Mouse (Mus musculus): ENCODE results near the gene Fam76a.

Fam76a gene

DNA sequence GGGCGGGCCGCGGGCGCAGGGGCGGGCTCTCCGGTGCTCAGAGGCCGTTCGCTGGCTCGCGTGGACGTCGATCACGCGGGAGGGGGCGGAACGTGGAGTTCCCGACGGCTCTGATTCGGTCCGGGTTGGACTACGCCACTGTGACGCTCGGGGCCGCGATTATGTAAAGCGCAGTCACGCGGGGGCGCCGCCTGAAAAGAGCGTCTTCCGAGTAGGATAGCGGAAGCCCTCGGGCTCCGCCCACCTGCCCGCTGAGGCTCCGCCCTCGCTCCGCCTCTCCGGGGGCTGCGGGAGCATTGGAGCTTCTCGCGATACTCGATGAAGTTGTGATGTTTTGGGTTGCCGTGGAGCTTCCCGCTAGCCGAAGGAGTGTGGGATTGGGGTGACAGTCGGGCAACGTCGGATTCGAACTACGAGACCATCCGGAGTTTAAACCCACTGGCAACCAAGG, at the start of gene Fam76a:
Fam76a (minus strand) TSS at position 1 of the 451 bp plus-strand sequence.
- peak; percentile 99 for DNase-seq (ENCODE audit: low spot score)

DNA sequence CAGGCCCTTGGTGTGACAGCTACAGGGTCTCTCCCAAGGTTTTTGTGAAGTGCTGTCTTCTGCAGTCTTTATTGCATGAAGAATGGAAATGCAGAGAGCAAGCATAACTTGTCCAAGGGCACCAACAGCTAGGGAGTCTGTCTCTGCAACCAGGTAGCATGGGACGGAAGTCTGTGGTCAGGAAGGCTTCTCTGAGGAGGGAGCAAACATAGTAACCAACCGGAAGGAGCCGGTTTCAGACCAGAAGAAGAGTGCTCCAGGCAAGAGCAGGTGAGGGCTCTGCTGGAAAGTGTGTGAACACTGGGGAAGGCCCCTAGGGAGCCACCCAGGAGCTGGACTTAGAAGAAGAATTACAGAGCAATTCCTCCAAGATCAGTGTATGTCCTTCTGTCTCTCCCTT, 49.7 kb upstream of the Fam76a start:
- DNase-seq (ENCODE audit: low spot score) = no peak

DNA sequence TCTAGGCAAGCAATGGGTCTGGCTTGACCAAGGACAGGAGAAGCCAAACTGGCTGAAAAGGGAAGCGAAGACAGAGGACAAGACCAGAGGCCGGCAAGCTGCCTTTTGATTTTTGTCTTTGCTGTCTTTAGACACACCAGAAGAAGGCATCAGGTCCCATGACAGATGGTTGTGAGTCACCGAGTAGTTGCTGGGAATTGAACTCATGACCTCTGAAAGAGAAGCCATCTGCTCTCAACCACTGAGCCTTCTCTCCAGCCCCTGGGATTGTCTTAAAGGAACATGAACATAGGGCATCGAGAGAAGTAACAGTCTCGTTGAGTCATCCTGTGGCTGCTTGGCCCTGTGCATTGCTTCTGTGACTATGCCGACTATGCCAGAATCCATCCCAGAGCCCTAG, 49.2 kb upstream of the Fam76a start:
- DNase-seq (ENCODE audit: low spot score) = peak; percentile 71

DNA sequence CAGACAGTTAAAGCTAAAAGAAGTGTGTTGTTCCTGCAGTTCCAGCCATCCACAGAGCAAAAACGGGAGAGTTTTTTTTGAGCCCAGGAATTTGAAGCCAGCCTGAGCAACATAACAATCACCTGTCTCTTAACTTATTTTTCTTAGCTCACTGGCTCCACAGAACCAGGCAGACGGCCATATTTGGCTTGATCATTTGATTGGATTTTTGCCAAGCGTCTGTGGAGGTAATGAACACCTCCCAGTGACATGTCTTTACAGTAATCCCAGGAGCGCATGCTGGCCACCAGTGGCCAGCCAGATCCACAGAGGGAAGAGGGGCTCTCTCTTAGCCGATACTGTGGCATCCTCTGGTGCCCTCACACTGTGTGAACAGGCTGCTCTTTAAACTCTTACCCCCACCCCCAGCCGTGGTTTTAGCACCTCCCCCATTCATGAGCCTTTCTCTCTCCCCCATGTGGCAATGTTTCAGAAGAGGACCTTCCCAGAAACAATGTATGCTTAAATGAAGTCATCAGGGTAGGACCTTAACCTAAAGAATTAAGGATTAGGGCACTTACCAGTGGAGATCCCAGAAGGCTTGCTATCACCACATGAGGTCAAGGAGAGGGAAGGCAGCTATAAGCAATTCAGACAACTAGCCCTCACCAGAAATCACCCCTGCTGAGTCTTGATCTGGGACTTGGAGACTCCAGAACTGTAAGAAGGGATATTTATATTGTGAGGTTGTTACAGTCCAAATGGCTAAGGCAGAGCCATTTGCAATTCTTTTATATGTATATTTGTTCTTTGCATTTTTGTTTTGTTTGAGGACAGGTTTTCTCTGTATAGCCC, 46.0 kb upstream of the Fam76a start:
- DNase-seq (ENCODE audit: low spot score) = no peak

DNA sequence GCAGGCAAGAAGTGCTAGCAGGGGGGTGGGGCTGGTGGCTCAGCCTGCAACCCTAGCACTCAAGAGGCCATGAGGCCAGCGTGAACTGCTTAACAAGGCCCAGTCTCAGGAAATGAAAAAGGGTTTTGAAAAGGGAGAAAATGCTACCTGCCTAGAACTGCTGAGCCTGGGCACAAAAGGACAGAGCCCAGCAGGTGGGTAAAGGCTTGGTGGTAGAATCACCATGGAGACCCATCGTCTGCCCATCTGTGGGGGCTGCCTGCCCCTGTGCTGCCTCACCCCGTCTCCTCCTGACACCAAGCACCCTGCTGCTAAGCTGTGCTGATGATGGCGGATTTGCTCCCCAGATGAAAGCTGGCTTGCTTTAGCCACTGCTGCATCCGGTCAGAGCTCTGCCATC, 42.1 kb upstream of the Fam76a start:
- no peak for DNase-seq (ENCODE audit: low spot score)

DNA sequence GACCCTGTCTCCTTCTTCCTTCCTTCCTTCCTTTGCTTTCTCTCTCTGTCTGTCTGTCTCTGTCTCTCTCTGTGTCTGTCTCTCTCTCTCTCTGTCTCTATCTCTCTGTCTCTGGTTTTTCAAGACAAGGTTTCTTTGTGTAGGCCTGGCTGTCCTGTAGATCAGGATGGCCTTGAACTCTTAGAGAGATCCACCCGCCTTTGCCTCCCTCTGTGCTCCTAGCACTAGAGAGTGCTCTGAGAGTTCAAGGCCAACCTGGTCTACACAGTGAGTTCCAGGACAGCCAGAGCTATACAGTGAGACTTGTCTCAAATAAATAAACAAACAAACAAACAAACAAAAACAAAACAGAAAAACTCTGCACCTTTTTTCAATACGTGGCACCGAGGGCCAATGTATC, 41.7 kb upstream of the Fam76a start:
- no peak for DNase-seq (ENCODE audit: low spot score)

DNA sequence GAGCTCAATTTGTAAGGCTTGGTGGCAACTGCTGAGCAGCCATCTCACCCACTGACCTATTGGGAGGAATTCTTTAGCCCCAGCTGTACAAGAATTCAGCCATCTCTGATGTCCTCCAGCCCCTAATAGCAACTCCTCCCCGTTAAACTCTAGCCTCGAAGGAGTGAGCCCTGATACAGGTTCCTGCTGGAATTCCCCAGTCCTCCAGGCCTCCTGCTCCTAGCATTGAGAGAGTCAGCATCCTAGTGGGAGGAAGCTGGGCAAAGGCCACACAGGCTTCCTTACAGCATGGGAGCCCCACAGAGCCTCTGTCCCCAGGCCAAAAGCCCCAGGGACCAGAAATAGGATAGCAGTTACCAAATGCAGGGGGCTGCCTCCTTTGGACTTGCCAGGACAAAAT, 41.1 kb upstream of the Fam76a start:
- peak; percentile 78 for DNase-seq (ENCODE audit: low spot score)

DNA sequence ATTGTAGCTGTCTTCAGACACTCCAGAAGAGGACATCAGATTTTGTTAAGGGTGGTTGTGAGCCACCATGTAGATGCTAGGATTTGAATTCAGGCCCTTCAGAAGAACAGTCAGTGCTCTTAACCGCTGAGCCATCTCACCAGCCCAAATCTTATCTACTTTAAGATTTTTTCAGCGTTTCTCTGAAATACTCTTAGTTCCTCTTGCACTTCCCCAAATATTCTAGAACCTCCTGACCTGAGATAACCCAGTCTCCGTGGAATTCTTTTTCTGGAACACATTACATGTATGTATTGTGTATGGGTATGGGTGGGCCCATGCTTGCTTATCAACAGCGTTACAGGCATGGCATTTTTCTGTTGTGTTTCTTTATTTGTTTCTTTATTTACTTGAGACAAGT, 40.3 kb upstream of the Fam76a start:
- no peak for DNase-seq (ENCODE audit: low spot score)

DNA sequence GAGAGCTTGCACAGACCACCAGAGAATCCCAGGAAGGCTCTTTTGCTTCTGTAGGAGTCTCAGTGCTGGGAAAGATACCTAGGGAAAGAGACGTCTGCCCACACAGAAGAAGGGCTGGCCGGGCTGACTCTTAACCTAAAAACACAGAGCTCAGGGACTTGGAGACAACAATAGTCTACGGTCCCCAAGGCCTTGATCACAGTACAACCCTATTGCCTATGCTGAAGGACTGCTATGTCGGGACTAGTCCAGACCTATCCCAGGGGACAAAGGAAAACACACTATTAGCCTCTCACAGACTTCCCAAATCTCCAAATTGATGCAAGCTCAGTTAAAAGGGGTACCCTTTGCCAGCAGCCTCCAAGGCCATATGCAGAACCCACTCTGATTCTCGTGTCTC, 39.5 kb upstream of the Fam76a start:
- peak; percentile 83 for DNase-seq (ENCODE audit: low spot score)

DNA sequence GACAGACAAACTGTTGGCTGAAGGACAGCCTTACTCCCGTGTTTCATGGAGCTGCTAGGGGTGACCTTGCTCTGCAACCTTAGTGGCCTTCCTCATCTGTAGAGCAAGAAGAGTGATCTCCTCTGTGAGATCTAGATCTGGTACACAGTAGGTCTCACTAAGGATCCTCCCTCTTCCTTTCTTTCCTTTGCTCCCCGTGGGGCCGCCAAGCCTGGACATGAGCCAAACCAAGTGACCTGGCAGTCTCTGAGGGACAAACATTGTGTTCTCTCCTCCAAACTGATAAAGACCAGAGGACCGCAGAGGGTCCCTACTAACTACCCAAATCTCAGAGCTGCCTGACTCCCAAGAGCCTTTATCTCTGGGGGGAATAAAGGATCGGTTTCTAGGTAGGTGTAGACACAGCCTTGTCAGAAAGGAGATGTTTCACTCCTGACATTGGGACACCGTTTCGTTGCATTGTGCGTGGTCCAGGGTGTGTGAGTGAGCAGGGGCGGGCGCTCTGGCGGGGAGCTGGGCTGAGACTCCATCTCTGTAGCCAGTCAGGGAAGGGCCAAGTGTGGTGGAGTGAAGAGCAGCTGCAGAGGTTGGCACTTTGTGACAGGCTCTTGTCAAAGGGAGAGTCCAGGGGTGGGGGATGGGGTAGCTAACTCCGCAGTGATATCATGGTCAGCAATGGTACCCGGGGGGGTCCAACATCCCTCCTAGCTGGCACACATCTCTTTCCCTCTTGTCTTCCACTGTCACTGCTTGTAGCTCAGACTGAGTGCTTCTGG, 38.7 kb upstream of the Fam76a start:
- DNase-seq (ENCODE audit: low spot score) = peak; percentile 54

DNA sequence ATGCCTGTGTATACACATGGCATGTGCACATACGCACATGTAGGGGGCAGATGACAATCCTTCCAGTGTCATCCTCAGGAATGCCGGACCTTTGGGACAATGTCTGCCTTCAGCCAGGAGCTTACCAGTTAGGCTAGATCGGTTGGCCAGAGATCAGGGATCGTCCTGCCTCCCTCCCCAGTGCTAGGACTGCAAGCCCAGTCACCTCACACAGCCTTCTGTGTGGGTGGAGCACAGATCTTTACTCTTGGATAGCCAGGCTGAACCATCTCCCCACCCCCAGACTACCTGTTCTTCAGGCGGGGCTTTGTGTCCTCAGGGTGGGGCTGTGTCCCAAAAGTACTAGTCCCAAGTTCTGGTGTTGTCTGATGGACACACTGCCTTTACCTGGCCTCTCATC, 38.0 kb upstream of the Fam76a start:
- DNase-seq (ENCODE audit: low spot score) = peak; percentile 70

DNA sequence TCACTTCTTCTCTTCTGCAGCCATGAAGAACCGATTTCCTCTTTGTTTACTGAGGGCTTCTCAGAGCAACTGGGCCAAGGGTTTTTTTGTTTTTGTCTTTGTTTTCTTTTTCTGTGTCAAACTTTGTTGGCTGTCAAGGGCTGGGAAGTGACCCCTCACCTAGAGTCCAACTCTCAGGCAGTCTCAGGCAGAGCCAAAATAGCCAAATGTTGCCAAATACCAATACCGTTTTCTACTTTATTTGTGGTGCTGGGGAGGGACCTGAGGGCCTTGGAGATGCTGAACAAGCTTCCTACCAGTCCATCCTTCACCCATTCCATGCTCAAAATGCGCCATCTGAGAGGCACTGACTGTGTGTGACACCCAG, 37.3 kb upstream of the Fam76a start:
- DNase-seq (ENCODE audit: low spot score) = peak; percentile 96

DNA sequence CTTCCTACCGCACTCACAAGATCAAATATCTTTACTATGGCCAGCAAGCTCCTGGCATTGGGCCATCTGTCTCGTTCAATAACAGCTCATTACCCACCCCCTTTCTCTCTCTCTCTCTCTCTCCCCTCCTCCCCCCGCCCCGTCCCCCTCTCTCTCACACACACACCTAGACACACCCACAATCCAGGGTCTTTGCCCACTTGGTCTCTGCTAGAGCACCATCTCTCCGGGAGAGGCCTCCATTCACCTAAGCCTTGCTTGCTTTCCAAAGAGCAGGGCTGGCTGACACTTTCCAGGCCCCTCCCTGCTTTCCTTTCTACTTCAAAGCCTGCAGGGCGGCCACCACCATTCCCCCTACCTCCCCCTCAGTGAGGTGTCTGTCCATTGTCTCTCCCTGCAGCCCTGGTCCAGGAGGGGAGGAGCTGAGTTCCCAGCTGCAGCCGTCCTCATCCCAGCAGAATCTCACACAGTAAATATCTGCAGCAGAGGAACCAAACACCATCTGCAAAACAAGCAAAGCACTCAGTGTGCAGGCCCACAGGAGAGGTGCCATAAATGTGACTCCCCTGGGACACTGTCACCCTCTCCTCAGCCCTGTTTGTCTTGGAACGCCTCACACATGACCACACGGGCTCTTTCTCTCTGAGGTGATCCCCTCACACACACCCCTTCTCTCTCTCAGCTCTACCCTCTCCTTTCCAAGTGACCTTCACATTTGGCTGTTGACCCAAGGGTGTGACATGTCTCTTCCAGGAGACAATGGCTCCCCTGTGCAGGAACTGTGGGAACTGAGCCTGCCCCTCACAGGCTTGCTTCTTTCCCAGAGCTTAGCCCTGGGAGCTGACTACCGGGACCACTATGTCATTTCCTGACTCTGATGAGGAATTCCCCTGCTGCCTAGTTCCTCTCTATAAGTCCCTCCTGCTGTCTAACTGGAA, 36.7 kb upstream of the Fam76a start:
- no peak for DNase-seq (ENCODE audit: low spot score)

DNA sequence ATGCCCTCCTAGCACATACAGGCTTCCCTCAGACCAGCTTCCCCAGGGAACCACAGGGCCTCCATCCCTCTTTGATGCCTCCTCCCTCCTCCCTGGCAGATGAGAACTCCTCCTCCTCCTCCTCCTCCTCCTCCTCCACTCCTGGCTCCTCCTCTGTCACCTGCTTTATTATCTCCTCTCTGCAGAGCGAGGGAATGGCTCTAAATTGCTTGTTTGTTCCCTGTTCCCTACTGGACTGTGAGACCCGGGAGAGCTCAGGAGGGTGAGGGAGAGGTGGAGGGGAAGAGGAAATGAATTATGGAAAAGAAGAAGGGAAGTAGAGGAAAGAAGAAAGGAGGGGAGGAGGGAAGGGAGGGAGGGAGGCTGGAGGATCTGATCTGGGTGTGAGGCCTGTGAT, 33.0 kb upstream of the Fam76a start:
- no peak for DNase-seq (ENCODE audit: low spot score)

DNA sequence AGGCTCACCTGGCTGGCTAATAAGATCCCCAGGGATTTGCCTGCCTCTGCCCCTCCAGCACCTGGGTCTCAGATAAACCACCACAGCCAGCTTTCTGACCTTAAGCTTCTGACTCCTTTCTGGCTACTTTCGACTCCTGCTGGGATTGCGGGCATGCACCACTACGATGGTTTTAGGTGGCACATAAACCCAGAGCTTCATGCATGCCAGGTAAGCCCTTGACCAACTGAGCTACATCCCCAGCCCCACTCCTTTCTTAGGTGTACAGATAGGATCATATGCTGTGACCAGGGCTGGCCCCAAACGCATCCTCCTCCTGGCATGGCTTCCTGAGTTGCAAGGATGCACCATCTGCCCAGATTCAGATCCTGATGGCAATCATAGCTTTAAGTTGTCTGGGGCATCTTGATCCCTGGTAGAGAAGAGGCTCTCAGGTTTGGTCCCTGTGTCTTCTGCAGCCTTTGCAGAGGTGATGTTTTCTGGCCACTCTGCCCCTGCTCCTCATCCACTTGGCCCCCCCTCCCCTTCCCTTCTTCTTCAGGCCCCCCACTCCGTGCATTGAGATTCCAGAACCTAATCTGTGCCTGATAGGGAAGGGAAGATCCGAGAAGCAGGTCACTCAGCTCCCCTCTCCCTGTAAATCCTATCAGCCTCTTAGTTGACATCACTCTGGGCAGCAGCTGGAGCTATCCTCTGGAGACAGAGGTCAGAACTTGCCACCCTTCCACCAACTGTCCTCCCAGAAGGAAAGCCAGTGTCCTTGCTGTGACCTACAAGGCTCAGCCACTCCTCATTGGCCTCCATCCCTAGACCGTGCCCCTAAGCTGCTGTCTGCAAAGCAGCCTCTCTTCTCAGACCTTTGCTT, 32.4 kb upstream of the Fam76a start:
- no peak for DNase-seq (ENCODE audit: low spot score)

DNA sequence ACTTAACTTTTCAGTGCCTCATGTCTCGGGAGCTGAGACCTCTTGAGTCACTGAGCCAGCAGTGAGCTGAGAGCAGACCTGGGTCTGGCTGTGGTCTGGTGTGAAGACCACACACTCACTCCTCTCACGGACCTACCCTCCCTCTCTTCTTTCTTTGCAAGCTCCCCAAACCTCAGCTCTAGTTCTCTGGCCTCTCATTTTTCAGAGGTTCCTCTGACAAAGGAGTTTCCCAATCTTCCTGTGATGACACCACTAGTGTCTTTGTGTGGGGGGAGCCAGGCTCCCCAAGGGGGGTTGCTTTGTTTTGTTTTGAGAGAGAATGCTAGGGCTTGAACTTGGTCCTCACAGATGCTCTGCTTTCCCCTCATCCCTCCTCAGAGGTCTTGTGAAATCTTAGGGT, 28.6 kb upstream of the Fam76a start:
- no peak for DNase-seq (ENCODE audit: low spot score)

DNA sequence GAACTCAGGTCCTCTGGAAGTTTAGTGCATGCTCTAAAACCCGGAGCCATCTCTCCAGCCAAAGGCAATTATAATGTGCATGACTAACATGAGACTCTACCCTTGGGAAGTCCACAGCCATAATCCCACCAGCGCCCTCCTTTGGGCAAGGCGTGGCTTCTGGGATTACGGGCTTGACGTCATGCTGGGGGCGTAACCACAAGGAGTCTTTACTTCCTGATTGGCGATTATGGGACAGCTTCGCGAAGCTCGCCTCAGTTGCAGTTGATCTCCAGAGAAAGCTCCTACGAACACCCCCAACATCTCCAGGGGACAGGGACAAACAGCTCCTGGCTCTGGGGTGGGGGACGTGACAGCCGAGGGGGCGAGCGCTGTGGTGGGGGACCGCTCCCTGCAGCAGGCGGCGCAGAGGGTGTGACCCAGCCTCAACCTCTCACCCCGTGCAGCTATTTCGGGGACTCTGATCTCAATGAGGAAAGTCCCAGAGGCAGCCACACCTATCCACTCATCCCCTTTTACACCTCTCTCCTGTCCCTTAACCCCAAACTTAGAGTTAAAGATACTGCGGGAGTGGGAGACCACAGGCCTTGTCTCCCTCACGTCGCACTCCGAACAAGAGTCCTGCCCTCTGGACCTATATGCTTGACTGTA, 27.6 kb upstream of the Fam76a start:
- DNase-seq (ENCODE audit: low spot score) = no peak

DNA sequence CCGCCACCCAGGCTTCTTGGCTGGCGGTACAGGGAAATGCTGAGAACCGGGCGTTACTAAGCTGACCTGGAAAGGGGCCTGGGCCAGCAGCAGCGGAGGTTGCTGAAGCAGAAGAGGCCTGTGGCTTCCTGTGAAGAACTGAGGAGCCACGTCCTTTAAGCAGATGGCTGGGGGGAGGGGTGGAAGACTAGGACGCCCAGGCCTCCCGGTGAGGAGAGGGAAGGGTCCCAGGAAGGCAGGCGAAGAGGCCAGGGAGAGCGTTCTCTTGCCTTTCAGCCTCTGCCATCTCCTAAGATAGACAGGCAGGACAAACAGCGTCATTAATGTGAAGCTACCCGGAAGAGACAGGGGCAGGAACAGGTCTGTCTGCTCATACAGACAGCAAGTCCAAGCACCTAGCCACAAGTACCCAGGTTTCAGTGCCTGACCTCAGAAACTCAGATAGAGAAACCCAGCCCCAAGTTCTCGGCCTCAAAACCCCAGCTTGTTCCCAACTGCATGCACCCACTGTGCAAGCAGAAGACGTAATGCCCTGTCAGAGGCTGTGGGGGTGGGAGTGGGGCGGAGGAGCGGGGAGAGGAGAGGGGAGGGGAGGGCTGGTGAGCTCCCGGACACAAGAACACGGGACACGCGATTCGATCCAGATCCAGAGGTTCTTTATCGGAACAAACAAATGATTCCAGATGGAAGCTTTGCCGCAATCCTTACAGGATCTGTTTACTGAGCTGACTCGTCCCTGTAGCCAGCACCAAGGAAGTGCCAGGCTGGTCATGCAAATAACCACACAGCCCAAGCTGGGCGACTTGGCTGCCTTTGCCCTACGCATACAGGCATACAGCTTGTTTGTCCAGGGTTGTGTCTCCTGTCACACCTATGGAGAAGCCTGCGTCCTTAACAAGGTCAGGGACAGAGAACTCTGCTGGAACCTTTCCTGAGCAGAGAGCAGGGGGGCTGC, 24.0 kb upstream of the Fam76a start:
- DNase-seq (ENCODE audit: low spot score) = peak; percentile 65

DNA sequence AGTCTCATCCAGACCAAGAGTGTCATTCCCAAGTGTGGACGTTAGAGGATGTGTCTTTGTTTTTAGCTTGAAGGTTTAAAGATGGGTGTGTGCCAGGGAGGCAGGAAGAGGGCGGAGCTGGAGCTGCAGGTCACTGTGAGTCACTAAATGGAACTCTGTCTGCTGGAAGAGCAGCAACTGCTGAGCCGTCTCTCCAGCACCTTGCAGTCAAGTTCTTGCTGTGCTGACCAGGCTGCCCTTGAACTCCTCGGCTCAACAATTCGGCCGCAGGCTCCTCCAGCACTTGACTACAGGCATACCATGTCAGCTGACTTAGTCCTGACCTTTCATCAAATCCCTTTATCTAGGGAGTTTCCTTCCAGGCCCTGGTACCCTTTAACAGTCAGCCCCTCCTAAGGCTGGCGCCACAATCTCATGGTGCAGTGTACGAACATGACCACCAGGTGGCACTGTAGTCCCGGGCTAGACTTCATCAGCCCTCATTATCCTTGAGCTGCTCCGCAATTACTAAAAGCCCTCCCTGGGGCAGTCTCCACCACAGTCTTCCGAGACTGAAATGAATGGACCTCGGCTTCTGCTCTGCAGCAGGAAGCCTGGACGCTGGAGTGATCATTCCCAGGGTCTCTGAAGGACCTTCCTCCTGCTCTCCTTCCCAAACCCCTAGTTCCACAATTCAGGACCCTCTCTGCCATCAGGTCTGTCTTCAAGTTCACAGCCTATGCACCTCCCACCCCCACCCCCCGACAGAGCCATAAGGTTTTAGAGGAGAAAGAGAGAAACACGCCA, 23.1 kb upstream of the Fam76a start:
- DNase-seq (ENCODE audit: low spot score) = peak; percentile 92

Data from adipocyte (in vitro differentiated cells).